Mouse (Mus musculus) G1E (cell line): ENCODE results near the gene Idh3b.

Experiments used
- CTCF ChIP-seq: IDR thresholded peaks from 2 replicates; pipeline ENCODE4 v1.5.1; 2012; ENCODE audit warnings: low read depth, low read length, inconsistent platforms, mixed read lengths
- GATA1 ChIP-seq: IDR thresholded peaks from 2 replicates; pipeline ENCODE4 v1.6.1; 2012; ENCODE audit warnings: borderline replicate concordance, low read length, inconsistent platforms, mixed read lengths
- GATA2 ChIP-seq: IDR thresholded peaks from 2 replicates; pipeline ENCODE4 v1.6.1; 2012; ENCODE audit warnings: low read depth, low read length, inconsistent platforms, borderline replicate concordance
- POLR2AphosphoS5 ChIP-seq: IDR thresholded peaks from 2 replicates; pipeline ENCODE4 v1.6.1; 2012; ENCODE audit warnings: low read depth, low read length, inconsistent platforms; ENCODE audit not compliant: insufficient replicate concordance

DNA sequence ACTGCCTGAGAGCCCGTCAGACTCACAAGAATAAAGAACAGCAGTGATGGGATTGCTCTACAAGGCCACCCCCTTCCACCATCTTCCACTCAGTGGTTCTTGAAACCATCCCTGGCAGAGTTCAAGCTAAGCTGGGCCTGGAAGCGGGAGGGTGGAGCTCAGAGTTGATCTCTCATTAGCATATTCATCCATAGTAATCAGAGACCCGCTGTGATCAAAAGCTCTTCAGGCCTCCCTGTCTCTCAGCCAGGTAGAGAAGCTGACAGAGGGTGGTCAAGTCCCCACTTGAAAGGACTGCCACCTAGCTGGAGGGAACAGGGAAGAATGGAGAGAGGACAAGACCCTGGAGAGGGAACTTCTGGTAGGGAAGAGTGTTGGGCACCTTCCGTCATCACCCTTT, 18.7 kb upstream of the Idh3b start:
- no peak for TF ChIP-seq CTCF
- TF ChIP-seq GATA1 = no peak
- no peak for TF ChIP-seq POLR2AphosphoS5
- no peak for TF ChIP-seq GATA2
